Mouse (Mus musculus): Measurements from ENCODE around the gene 2310057M21Rik.

Gene 2310057M21Rik

DNA sequence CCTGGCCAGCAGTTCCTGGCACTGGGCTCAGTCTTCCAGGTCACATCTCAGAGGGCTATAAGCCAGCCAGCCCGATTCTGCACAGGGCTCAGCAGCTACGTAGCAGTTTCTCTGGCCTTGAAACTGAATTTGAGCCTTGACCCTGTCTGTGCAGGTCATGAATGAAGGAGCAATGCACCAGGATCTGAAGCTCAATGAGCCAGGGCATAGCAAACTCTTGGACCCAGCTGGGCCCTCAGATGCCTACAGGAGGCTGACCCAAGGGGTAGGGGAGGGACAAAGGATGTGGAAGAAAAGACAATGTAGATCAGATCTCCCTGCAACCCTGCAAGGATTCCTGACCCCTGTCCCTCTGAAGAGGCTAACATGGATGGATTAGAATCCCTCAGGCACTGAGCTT lies 40.4 kb downstream of the 2310057M21Rik start, which contains the start of gene Cuzd1:
Gene Cuzd1, minus strand, starts transcription at position 101 of the 400 bp plus-strand sequence.
- no peak for DNase-seq (ENCODE audit: low read depth, low spot score)

DNA sequence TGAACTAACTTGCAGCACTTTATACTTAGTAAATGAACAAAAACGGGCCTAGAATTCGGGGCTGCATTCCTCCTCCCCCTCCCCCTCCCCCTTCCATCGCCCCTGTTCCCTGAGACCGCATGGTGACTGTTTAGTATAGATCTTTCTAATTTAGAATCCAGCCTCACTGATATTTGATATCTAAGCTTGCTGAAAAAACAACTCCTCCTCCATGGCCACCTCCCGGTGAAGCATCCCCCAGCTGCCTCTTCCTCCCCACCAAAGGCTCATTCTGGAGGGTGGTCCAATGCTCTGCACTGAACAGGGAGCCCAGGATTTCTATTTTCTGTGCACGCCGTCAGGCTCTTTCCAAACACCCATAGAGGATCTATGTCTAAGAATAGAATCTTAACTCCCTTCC lies 44.2 kb downstream of the 2310057M21Rik start:
- DNase-seq (ENCODE audit: low read depth, low spot score), result no peak

DNA sequence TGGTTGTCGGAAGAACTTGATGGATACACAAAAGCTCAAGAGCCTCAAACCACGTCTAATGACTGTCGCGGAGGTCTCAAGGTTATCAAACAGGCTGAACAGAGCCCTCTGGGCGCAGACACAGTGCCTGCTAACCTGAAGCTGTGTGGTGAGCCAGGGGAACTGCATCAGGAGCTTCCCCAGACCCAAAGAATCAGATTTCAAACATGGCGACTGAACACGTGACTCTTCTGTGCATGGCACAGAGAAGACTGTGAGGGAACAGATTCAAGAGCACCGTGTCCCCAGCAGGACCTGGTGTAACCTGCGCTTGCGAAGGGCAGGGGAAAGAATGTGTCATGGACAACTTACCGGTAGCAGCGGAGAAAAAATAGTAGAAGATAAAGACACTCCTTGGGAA lies 45.0 kb downstream of the 2310057M21Rik start:
- peak; percentile 79 for DNase-seq (ENCODE audit: low read depth, low spot score)

DNA sequence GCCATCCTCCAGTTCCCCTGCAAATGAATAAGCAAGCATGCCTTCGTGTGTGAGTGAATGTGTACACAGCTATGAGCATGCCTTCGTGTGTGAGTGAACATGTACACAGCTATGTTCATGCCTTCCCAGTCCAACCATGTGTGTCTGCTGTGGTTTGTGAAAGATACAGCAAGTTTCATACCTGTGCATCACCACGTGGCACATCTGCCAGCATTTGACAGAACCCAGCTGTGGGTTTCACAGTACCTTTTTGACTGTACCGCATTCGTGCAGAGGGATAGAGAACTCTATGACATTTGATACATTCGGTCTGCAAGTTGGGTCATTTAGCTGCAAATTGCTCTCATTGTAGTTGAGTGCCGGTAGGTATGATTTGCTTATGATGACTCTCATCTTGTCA lies 48.1 kb downstream of the 2310057M21Rik start:
- DNase-seq (ENCODE audit: low read depth, low spot score), result no peak

DNA sequence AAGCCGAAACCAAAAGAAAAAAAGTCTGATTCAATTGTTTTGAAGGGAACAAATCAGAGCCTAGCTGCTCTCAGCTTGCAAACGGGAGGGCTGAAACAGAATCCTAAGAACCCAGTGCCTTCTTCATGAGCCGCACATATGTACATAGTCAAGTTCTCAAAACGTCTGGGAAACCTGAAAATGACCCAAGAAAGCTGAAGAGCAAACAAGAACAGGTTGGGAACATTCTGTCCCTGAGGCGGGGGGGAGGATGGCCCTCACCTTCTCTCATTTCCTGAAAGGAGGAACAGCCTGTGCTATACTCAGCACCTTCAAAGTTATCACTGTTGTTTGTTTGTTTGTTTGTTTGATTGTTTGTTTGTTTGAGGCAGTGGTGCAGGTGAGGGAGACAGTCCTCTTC lies 55.8 kb downstream of the 2310057M21Rik start:
- no peak for DNase-seq (ENCODE audit: low read depth, low spot score)

DNA sequence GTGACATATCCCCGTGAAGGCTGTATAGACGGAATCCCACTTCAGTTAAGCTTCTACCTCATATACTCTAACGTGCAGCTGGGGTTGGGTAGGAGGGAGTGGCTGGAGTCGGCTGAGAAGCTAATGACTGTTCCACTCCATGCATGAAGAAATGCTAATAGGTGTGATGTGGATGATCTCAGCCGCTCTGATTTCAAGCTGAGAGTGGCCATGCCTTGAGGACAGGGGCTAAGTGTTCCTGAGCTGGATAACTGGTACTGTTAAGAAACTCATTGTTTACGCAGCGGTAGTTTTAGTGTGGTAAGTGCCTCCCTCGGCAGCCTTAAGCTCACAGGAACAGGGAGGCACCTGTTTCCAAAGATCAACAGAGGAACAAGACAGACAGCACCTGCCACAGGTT lies 59.2 kb downstream of the 2310057M21Rik start:
- no peak for DNase-seq (ENCODE audit: low read depth, low spot score)

DNA sequence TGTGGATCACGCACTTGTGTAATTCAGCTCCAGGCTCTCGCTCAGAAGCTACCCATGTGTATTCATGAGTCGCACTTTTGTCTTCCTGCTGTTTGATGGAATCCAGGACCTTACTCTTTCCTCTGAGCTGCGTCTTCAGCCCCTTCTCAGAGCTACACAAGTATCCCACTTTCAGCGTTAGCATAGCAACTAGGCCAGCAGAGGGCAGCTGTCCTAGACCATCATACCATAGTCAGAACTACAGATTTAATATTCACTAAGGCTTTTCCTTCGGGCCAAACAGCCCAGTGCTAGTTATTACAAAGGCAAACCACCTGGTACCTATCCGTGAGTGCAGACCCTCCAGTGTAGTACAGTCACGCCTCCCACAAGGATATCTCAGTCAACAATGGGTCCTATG lies 65.4 kb downstream of the 2310057M21Rik start:
- peak; percentile 26 for DNase-seq (ENCODE audit: low read depth, low spot score)
